Mouse (Mus musculus): ENCODE measurements around the gene Oma1.

DNA sequence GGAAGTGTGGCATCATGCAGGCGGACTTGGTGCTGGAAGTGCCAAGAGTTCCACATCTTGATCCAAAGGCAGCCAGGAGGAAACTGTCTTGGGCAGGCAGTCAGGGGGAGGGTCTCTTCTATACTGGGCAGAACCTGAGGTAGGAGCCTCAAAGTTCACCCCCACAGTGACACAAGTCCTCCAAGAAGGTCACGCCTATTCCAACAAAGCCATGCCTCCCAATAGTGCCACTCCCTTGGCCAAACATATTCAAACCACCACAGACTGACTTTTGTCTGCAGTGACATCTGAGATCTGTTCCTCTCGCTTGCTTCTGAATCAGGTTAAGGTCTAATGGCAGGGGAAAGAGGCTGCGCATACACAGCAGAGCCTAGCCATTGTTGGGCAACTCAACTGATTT, 83.3 kb downstream of the Oma1 start:
- TF ChIP-seq ZC3H11A (IDR thresholded peaks at IDR 0.05; ENCODE audit: borderline replicate concordance, low read depth, low read length) (no peak), CHD2 (IDR thresholded peaks at IDR 0.05; ENCODE audit: low read depth, low read length) (no peak), ZNF384 (IDR thresholded peaks at IDR 0.05; ENCODE audit: low read depth, low read length) (no peak), MAFK (IDR thresholded peaks at IDR 0.05; ENCODE audit: insufficient read depth, low read depth, low read length) (no peak)
